Mouse (Mus musculus) adrenal gland, postnatal 14 days (tissue): Measurements from ENCODE around the gene Mfsd5. TPM values are rescaled to one million over a fixed set of nuclear protein-coding genes. Genes with fewer than 3 reads are reported as not detected.

ENCODE experiments used
- DNase-seq: peaks from one replicate; pipeline ENCODE4 v3.0.0; 2021; ENCODE audit warnings: mixed read lengths
- long read RNA-seq, 2 experiments: library from polyadenylated mRNA; stranded (forward); transcript quantifications; one replicate each; pipeline ENCODE4 v2.0.0; 2021
- total RNA-seq: library from RNA; stranded (reverse); gene quantifications from 2 replicates; pipeline ENCODE4 v1.2.3, GENCODE M21; 2021

Mfsd5 gene
- total RNA-seq, result 29.9 and 34.3 TPM in 2 replicates
- long read RNA-seq, experiment 1, transcript Mfsd5-201 (2 exons, 1,754 nt), result major isoform, 58 of 94 reads
- long read RNA-seq, experiment 1, partial matches to known transcripts, result 0 of 94 reads
- long read RNA-seq, experiment 1, other reads (novel, unspliced or antisense), result 36 of 94 reads
- long read RNA-seq, experiment 2, transcript Mfsd5-201 (2 exons, 1,754 nt), result major isoform, 32 of 67 reads
- long read RNA-seq, experiment 2, partial matches to known transcripts, result 0 of 67 reads
- long read RNA-seq, experiment 2, other reads (novel, unspliced or antisense), result 35 of 67 reads

DNA sequence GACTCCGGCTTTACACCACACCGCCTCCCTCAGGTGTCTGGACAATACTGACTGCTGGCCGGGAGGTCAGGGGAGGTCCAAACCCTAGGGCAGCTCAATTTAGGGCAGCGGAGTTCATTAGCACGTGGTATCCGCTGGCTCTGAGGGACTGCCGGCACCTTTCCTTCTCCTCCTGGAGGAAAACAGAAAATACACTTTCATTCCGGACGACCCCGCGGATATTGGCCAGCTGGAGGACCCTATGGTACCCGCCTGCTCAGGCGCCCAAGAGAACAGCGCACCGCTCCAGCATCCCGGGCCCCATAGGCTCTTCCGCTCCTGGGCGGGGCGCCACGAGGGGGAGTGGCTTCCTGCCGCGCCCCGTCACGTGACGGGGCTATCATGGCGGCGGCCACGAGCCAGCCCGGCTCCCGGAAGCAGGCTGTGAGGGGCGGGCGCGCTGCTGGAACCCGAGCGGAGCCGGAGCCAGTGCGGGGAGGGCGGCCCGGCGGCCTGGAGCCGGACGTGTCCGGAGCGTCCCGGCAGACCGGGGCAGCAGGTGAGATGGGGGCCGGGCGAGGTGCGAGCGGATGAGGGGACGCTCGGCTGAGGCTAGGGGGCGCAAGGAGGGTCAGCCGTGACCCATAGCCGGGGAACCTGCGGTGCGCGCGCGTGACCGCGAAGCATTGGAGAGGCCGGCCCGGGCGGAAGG lies at the start of gene Mfsd5:
Gene Mfsd5, plus strand, starts transcription at position 363 of the 691 bp plus-strand sequence.
- peak; percentile 95 for DNase-seq

DNA sequence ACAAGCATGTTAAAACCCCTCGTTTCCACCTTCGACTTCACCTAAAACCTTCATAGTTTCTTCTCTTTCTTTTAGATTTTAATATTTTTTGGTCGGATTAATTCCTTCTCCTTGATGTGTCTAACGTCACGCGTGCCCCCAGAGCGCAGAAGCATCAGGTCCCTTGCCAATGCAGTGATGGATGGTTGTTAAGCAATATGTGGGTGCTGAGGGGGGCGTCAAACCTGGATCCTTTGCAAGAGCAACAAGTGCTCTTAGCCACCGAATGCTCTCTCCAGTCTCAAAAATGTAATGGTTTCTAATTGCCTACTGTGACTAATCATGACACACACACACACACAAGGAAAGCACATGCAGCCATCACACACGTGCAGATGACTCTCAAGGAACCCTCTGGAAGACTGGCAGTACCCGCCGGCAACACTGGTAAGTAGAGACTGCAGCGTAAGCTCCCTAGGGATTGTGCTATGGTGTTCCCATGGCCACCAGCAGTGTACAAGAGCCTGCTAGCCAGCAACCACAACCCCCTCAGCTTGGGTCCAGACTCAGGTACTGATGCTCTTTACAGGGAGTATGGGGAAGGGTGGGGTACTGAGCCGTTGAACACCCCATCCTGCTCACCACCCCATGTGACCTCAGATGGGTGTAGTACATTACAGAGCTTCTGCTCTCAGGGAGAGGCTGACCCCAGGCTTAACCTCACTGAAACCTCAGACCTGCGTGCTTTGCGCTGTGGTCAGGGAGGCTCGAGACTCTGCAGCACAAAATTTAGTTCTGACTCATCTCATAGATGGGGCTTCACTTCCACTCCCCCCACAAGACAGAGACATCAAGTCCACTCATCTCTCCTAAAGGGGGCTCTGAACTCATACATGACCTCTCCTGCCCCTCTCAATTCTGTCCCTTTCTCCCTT lies 48.6 kb upstream of the Mfsd5 start:
- no peak for DNase-seq

DNA sequence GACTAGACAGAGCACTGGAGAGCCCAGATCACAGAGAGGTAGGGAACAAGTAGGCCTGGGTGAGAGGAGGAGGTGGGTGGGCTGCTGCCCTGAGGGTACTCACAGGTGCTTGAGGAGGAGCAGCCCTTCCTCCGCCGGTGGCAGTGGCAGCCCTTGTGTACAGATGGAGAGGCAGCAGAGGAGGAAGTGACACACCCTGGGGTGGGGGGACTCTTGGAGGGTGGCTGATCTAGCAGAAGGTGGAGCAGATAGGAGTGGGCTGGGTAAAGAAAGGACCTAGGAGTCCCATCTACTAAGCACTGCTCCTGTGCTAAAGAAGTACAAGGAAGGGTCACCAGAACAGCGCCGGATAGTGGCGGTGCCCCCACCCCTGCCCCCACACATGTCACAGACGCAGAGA lies 47.5 kb upstream of the Mfsd5 start, which contains the start of gene Itgb7:
Gene Itgb7, minus strand, starts transcription at position 197 of the 400 bp plus-strand sequence.
- no peak for DNase-seq

DNA sequence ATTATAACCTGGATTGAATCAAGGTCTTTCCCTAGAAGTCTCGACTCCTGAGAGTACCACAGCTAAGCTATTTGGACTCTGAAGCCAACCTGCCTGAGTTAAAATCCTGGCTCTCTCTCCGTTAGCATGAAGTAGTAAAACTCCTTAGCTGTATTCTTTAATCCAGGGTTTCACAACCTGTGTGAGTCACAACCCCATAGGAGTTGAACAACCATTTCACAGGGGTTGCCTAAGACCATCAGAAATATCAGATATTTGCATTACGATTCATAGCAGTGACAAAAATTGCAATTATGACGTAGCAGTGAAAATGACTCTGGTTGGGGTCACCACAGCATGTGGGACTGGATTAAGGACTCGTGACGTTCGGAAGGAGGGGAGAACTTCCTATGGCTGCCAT lies 46.5 kb upstream of the Mfsd5 start:
- DNase-seq, result no peak

DNA sequence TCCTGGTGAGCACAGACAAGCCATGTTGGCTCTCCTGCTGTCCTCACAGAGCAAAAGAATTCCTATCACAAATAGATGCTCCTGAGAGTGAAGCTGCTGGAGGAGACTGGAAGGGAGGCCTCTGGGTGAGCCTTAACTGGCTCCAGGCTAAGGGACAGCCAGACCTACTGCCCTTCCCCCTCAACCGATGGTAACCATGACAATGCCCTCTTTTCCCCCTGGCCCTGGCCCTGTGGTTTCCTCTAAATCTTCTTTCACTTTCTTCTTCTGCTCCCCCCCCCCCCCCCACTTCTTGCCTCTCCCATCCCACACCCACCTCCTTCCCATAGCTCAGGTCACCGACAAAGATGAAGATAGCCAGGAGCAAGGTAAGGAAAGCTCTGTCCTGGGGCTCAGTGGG lies 45.4 kb upstream of the Mfsd5 start:
- no peak for DNase-seq

DNA sequence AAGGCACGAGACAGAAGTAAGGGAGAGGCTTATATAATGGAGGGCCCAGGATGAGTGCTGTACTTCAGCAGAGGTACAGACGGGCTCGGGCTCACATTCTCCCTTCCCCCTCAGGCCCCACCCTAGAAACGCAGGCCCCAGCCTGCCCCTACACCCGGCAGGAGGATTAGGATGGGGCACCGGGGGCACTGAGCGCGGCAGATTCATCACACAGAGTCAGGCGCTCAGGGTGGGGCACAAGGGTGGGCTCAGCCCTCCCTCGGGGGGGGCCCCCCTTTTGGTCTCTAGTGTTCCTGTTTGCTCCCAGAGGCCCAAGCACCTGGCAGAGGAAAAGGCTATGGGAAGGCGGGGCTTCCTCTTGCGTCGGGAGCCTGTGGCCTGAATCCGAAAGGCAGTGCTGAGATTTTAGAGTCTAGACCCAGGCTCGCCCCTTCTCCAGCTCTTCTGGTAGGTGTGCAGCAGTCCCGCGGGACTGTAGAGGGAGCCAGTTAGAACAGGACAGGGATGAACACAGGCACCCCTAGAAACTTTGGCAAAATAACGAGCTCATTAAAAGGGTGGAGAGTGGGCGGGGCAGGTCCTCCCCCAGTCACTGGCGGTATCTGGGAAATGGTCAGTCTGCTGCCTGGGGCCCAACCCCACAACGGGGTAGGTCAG lies 43.8 kb upstream of the Mfsd5 start:
- DNase-seq, result no peak

DNA sequence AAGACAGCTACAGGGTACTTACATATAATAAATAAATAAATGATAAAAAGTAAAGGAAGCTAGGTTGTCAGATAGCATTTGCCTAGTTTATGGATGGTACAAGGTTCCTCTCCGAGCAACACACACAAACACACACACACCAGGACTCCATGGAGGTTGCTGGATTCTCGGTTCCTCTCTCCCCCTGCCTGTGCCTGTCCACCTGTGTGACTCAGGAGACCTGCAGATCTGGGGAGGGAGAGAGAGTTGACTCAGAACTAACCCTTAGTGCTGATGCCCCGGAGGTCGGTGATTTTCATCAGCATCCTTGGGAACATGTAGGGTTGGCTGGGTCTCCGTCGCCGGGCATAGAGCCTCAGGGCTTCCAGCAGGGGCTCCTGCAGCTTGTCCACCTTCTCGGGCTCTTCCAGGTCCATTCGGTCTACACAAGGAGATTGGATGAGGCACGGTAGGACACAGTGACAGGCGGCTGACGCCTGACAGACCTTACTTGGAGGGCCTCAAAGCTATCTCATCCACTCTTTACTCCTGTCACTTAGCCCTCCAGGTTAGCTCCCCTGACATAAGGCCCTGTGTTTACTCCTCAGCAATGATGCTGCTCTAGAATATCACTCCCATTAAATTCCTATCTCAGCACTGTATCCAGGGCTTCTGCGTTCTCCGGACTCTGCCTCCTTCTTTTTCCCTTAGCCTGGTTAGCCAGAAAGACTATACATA lies 40.6 kb upstream of the Mfsd5 start:
- DNase-seq, result no peak

DNA sequence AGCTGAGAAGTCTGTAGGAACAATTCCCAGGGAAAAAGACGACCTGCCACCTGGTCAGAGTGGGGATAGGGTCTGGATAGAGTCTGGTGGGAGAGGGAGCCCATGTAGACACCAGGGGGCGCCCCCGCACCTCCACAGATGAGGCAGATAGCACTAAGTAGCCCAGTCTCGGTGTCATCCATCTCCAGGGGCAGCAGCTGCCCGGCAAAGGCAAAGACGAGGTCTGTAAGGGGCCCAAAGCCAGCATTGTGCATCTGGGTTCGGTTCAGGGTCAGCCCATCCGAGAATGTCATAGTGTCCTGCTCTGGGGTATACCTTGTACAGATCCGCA lies 40.0 kb upstream of the Mfsd5 start:
- DNase-seq, result peak; percentile 93

DNA sequence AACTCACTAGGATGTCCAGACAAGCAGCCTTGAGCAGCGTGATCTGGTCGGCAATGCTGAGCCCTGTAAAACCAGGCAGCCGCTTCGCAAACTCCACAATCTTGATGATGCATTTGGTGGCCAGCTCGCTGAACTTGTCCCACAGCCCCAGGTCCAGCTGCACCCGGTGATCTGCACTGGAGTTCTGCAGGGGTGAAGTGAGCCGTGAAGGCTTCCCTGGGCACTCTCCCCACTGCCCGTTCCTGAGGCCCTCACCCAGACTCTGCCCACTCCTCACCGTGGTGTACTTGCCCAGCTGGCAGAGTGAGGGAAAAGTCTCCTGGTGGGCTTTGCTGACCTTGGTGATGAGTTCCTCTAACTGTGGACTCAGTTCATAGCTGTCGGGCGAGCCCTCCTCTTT lies 39.4 kb upstream of the Mfsd5 start:
- DNase-seq, result no peak

DNA sequence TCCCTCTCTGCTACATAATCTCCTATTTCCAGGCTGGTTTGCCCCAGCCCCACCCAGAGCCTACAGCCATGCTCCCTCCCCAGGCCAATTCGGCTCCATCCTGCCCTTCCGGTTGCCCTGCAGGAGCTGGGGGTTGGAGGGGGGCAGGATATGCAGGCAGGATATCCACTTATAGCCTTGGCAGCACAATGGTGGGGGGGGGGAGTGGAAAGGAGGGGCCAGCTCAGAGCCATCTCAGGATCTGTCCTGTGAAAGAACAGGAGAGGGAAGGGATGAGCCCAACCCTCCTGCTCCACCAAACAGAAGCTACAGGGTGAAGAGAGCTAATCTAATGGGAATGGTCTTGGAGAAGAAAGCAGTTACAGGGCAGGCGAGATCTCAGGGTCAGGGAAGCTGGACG lies 38.6 kb upstream of the Mfsd5 start:
- peak; percentile 69 for DNase-seq

DNA sequence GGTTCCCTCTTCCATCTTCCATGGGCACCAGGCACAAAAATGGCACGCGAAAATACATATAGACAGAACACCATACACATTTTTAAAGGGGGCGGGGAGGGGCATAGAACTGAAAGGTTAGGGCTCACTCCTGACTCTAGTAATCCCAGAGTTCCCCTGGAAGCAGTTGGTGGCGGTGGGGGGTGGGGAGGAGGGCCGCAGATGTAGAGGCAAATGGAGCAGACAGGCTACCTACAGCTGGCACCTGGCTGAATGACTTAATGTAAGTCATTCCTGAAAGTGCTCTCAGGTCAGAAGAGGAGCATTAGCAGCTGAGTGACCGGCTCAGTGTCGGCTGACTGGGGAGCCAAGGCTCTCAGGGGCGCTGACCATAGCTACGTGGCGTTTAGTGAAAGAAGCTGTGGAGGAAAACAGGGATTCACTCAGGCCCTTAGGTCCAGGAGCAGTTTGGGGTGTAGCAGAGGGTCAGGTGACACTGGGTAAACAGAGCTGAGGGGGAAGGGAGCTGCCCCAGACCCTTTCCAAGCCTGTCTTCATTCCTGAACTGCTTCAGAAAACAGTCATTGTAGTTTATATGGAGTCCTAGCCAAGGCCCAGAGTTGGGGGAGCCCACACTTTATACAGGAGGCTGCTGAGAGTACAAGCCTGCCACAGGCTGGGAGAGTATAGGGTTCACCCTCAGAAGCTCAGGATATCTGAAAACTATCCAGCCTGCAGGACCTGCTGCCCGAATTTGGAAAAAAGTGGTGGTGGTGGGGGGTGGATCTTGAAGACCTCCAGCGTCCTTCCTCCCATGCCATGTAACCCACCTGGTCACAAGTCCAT lies 36.6 kb upstream of the Mfsd5 start:
- DNase-seq, result no peak

DNA sequence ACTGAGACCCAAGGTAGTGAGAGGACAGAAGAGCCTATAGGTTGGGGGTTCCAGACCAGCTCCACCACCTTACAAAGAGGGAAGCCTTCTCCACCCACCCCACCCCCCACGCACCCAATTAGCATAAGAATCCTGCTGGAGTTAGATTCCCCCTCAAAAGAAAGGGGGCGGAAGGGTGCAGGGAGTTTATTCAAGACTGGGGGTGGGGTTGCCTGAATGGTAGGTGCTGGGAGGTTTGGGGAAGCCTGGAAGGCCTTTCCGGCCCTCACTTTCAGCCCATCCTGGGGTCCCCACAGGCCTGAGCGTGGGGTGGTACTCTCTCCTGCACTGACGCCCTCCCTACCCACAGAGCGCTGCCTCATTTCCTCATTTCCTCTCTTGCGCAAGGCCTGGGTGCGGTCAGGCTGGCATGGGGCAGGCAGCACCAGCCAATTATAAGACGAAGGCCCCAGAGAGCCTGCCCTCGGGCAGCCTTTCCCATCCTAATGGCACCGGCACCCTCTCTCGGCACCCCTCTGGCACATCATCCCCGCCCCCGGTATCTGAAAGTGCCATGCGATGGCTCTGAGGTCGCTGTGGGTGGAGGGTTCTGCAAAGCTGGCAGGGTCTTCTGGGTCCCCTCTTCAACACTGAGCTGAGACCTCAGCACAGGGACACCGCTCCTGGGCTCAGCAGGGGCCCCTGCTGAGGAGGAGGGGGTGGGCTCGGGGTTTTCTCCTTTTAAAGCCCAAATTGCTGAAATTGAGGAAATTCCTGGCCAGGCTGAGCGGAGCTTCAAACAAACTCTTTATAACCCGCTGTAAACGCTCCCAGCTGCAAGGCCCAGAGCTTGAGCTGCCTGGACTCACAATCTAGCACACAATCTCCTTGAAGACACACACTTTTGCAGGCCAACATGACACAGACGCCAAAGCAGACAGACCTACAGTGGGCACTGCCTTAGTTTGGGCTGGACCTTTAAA lies 35.7 kb upstream of the Mfsd5 start:
- DNase-seq, result peak; percentile 82

DNA sequence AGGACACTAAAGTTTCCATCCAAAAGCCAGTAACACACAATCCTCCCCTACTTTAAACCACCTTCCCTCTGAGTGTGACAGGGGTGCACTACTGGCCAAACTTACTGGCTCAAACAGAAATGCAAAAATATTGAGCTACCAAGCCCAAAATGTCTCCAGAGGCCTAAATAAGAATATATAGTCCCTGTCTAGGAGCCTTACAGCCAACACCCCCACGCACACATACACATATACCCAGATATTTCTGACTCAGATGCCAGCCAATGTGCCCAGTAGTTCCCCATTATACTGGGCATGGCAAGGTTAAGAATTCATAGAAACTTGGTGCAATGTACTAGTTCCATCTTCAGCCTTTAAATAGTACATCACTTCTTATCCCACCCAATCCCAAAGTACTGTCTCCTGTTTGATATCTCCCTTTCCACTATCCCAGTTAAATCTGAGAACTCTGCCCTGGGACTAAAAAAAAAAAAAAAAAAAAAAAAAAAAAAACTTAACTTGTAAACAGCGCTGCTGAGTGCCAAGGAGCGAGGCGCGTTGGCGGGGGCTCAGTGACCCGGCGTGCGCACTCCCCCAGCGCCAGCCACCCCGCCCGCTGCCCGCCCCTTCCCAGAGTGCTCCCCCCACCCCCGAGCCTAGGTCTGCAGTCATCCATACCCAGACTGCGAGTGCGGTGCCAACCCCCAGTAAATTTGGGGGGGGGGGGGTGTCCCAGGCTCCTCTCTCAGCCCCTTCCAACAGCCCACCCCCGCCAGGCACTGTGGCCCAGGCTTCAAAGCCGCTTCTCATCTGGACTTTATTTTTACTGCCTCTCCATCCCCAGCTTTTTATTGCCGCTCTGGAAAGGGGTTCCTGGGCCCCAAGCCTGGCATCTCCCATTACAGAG lies 34.7 kb upstream of the Mfsd5 start:
- no peak for DNase-seq

DNA sequence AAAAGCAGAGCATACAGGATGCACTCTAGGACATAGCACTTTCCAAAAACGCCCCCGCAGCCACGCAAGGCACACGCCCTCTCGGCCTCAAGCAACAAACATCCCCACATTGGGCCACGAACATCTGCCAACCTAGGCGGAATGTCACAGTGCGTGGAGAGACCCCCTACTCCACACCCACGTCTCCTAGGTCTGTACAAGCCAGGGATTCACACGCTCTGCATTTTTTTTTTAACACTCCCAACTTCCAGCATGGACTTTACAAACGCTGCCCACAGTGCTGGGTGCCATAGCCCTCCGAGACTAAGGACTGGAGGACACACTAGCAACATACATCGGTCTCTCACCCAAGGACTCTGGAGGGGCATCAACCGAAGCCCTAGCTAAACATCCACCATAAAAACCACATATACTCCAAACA lies 33.8 kb upstream of the Mfsd5 start:
- DNase-seq, result no peak

DNA sequence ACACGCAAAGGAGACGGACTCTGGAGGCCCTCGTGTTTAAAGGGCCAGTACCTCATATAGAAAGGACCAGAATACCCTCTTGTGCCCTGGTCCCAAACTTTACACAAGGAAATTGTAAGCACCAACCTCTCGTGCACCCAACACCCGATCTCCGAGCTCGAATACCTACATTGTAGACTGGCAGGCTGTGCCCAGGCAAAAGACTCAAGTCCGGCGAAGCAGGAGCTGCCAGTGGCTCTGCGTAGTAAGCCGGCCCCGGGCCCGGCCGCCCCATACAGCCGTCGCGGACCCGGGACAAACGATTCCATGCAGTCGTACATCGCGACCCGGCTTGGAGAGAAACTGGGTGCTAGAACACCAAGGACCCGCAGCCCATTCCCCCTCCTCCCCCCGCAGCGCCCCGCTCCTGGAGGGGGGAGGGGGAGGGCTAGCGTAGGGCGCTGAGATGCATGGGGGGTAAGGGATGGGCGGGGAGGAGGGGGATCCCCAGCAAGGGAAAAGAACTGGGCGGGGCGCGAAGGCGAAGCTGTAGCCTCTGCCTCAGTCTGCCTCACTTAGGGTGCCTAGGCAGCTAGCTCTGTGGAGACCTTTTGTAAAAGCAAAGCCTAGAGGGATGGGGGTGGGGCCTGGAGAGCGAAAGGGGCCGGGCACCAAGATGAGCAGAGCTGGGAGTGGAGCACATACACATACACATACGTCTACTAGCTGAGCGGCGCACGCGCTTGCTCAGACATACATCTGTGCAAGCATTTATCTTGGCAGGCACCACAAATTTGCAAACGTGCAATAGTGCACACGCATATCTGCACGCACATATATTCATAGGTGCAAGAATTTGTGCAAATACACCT lies 33.1 kb upstream of the Mfsd5 start:
- peak; percentile 82 for DNase-seq

DNA sequence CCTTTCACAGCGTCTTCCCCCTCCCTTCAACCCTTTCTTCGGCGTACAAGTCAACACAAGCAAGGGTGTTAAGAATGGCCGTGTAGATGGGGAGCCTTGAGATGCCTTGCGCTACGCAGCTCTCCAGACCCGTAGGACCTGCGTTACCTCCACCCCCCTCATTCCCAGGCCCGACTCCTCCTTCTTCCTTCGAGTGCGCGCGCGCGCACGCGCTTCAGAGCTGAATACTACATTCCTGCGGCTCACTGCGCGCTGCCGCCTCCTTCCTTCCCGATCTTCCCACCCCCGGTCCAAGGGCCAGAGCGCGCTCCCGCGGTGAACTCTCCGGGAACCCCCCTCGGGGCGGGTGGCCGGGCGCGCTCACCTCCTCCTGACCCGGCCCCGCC lies 32.4 kb upstream of the Mfsd5 start:
- peak; percentile 97 for DNase-seq
